Mouse (Mus musculus): ENCODE results near the gene C130074G19Rik.

GRCm38 (mm10) chr1:184881861-184882260, 1.2 kb downstream of the C130074G19Rik start:
- TF ChIP-seq TAL1 (conservative IDR thresholded peaks at IDR 0.05; ENCODE audit: low read depth, low read length) (no peak), CTCF (IDR thresholded peaks at IDR 0.05; ENCODE audit: low read depth, low read length) (no peak), GATA1 (IDR thresholded peaks at IDR 0.05; ENCODE audit: borderline replicate concordance, low read length) (no peak), POLR2AphosphoS5 (IDR thresholded peaks at IDR 0.05; ENCODE audit: insufficient replicate concordance, low read depth, low read length) (no peak)
